Mouse (Mus musculus): Measurements from ENCODE around the gene Cyp2j13. TPM values are rescaled to one million over a fixed set of nuclear protein-coding genes. Genes with fewer than 3 reads are reported as not detected.

Gene Cyp2j13
- total and polyA plus RNA-seq, 3 experiments = not detected

- TF ChIP-seq JUND (IDR thresholded peaks at IDR 0.05; ENCODE audit: low read depth, low read length) (no peak), NELFE (IDR thresholded peaks at IDR 0.05; ENCODE audit: low read depth, low read length) (no peak), MYB (IDR thresholded peaks at IDR 0.05; ENCODE audit: low read depth, low read length) (no peak), ZKSCAN1 (IDR thresholded peaks at IDR 0.05; ENCODE audit: low read depth, low read length) (no peak), RCOR1 (IDR thresholded peaks at IDR 0.05; ENCODE audit: low read depth, low read length) (no peak), E2F4 (IDR thresholded peaks at IDR 0.05; ENCODE audit: borderline replicate concordance, low read depth, low read length) (no peak), NRF1 (IDR thresholded peaks at IDR 0.05; ENCODE audit: insufficient read depth, low read depth, low read length, poor library complexity, severe bottlenecking) (no peak), TAL1 (IDR thresholded peaks at IDR 0.05; ENCODE audit: low read length) (no peak), KAT2A (conservative IDR thresholded peaks at IDR 0.05; ENCODE audit: low read depth, low read length) (no peak), RAD21 (IDR thresholded peaks at IDR 0.05; ENCODE audit: low read depth, low read length) (peak; percentile 35), UBTF (IDR thresholded peaks at IDR 0.05; ENCODE audit: borderline replicate concordance, insufficient read depth, low read depth, low read length) (no peak), HCFC1 (IDR thresholded peaks at IDR 0.05; ENCODE audit: low read depth, low read length) (no peak), ZC3H11A (IDR thresholded peaks at IDR 0.05; ENCODE audit: low read depth, low read length) (no peak), SMC3 (IDR thresholded peaks at IDR 0.05; ENCODE audit: low read depth, low read length) (0 out of 2 replicates have a peak, but pooled peaks have one; percentile 34), MEF2A (IDR thresholded peaks at IDR 0.05; ENCODE audit: extremely low read depth, insufficient replicate concordance, low read depth, low read length, poor library complexity, severe bottlenecking) (no peak), ZNF384 (IDR thresholded peaks at IDR 0.05; ENCODE audit: low read depth, low read length) (no peak), POLR2AphosphoS2 (IDR thresholded peaks at IDR 0.05; ENCODE audit: low read length) (no peak), USF2 (IDR thresholded peaks at IDR 0.05; ENCODE audit: borderline replicate concordance in 1 of 2, insufficient read depth in 1 of 2, low read depth in 1 of 2, low read length in 2 of 2) (no peak), MAX (IDR thresholded peaks at IDR 0.05; ENCODE audit: low read length) (no peak), CTCF (IDR thresholded peaks at IDR 0.05 in 2 of 3, conservative IDR thresholded peaks at IDR 0.05 in 1 of 3; ENCODE audit: control insufficient read depth in 1 of 3, insufficient read depth in 1 of 3, low read depth in 2 of 3, low read length in 3 of 3, poor library complexity in 1 of 3, severe bottlenecking in 1 of 3) (peak in 2 of 3 experiments; percentile 26 to 47; a peak in 3 of 6 replicates), GATA1 (IDR thresholded peaks at IDR 0.05; ENCODE audit: low read depth, low read length) (no peak), MXI1 (IDR thresholded peaks at IDR 0.05; ENCODE audit: low read depth, low read length) (no peak), SIN3A (IDR thresholded peaks at IDR 0.05; ENCODE audit: low read length) (no peak), MAFK (IDR thresholded peaks at IDR 0.05; ENCODE audit: borderline replicate concordance, low read depth, low read length) (no peak)
Measured at GRCm38 (mm10) chr4:96022803-96023202, 54.5 kb downstream of the Cyp2j13 start.

More at GRCm38 (mm10) chr4:96022803-96023202, 54.5 kb downstream of the Cyp2j13 start:
- Histone ChIP-seq H3K36me3 (ENCODE audit: control insufficient read depth in 1 of 2, insufficient read depth in 2 of 2, low read length in 2 of 2) (no peaks in the 10 kb centered on the region), H3K27me3 (ENCODE audit: control insufficient read depth in 1 of 2, insufficient read depth in 2 of 2, low read length in 2 of 2) (no peaks in the 10 kb centered on the region), H3K27ac (ENCODE audit: control insufficient read depth, low read depth, low read length) (no peak overlapping the region), H3K9ac (ENCODE audit: control insufficient read depth, low read depth, low read length, poor library complexity, severe bottlenecking) (no peak overlapping the region), H3K9me3 (replicated peaks; ENCODE audit: insufficient read depth, low read length) (no peaks in the 10 kb centered on the region), H3K4me1 (ENCODE audit: control insufficient read depth in 1 of 2, insufficient read depth in 2 of 2, low read length in 2 of 2) (no peaks in the 10 kb centered on the region), H3K4me3 (ENCODE audit: control insufficient read depth in 1 of 2, insufficient read depth in 1 of 2, low read depth in 2 of 2, low read length in 2 of 2) (no peak overlapping the region), H3K79me2 (ENCODE audit: control insufficient read depth, insufficient read depth, low read length, poor library complexity) (no peaks in the 10 kb centered on the region)
- DNase-seq (ENCODE audit: low read depth, low spot score) = peak; percentile 33

Data from MEL (cell line).